Mouse (Mus musculus) ovary, postnatal 36 days (tissue): Measurements from ENCODE around the gene Tcf12.

ENCODE experiments used
- DNase-seq: peaks from one replicate; pipeline ENCODE4 v3.0.0; 2022; ENCODE audit warnings: low spot score, mixed read lengths

The Tcf12 gene

GRCm38 (mm10) chr9:71906522-71906921 lies 205.1 kb downstream of the Tcf12 start:
- no peak for DNase-seq

GRCm38 (mm10) chr9:71898852-71899251 lies 212.8 kb downstream of the Tcf12 start:
- DNase-seq, result no peak

- DNase-seq, result no peak
Observed at GRCm38 (mm10) chr9:71897399-71897798, 214.3 kb downstream of the Tcf12 start.

- DNase-seq, result no peak
Observed at GRCm38 (mm10) chr9:71895931-71896724, 215.5 kb downstream of the Tcf12 start.

GRCm38 (mm10) chr9:71895291-71895690 lies 216.4 kb downstream of the Tcf12 start:
- DNase-seq, result no peak

GRCm38 (mm10) chr9:71894943-71895286 lies 216.8 kb downstream of the Tcf12 start:
- no peak for DNase-seq

- no peak for DNase-seq
Observed at GRCm38 (mm10) chr9:71894246-71894942, 217.3 kb downstream of the Tcf12 start.

- DNase-seq, result no peak
Observed at GRCm38 (mm10) chr9:71888450-71888849, 223.2 kb downstream of the Tcf12 start.

GRCm38 (mm10) chr9:71880629-71881028 lies 231.0 kb downstream of the Tcf12 start:
- no peak for DNase-seq

GRCm38 (mm10) chr9:71879972-71880371 lies 231.7 kb downstream of the Tcf12 start:
- no peak for DNase-seq

- no peak for DNase-seq
Observed at GRCm38 (mm10) chr9:71879415-71879814, 232.3 kb downstream of the Tcf12 start.

- no peak for DNase-seq
Observed at GRCm38 (mm10) chr9:71877867-71878266, 233.8 kb downstream of the Tcf12 start.

- no peak for DNase-seq
Observed at GRCm38 (mm10) chr9:71874761-71875160, 236.9 kb downstream of the Tcf12 start.

GRCm38 (mm10) chr9:71874035-71874572 lies 237.6 kb downstream of the Tcf12 start:
- DNase-seq, result no peak

GRCm38 (mm10) chr9:71863338-71863737 lies 248.3 kb downstream of the Tcf12 start:
- DNase-seq, result no peak

- no peak for DNase-seq
Observed at GRCm38 (mm10) chr9:71861629-71862028, 250.0 kb downstream of the Tcf12 start.

GRCm38 (mm10) chr9:71857926-71858325 lies 253.7 kb downstream of the Tcf12 start:
- no peak for DNase-seq

GRCm38 (mm10) chr9:71853904-71854303 lies 257.8 kb downstream of the Tcf12 start:
- no peak for DNase-seq

GRCm38 (mm10) chr9:71850283-71850682 lies 261.4 kb downstream of the Tcf12 start:
- no peak for DNase-seq

- DNase-seq, result no peak
Observed at GRCm38 (mm10) chr9:71848392-71848791, 263.3 kb downstream of the Tcf12 start.

GRCm38 (mm10) chr9:71847921-71848320 lies 263.8 kb downstream of the Tcf12 start:
- DNase-seq, result no peak

GRCm38 (mm10) chr9:71841850-71842249 lies 269.8 kb downstream of the Tcf12 start:
- DNase-seq, result no peak

- DNase-seq, result no peak
Observed at GRCm38 (mm10) chr9:71837366-71837765, 274.3 kb downstream of the Tcf12 start.
